Mouse (Mus musculus) forebrain, postnatal 0 days (tissue): ENCODE measurements around the gene Dpm3. TPM values are rescaled to one million over a fixed set of nuclear protein-coding genes. Genes with fewer than 3 reads are reported as not detected.

Source experiments
- ATAC-seq: fragments of 200-750 bp; cut with Nextera tagmentation; 2 replicates; pipeline ENCODE4 v1.8.0; 2017; ENCODE audit warnings: mild to moderate bottlenecking, moderate library complexity
- DNase-seq: peaks from one replicate; pipeline ENCODE4 v3.0.0-alpha.2; 2015
- H3K27ac ChIP-seq: fragments of 300-500 bp; sonication (generic); 2 replicates; pipeline ENCODE4 v1.5.1; 2014; ENCODE audit warnings: low read depth, mild to moderate bottlenecking, antibody characterized with exemption, low read length, moderate library complexity, mixed read lengths
- H3K27me3 ChIP-seq: fragments of 300-500 bp; sonication (generic); 2 replicates; pipeline ENCODE4 v1.6.1; 2014; ENCODE audit warnings: mild to moderate bottlenecking, low read length, mixed read lengths; ENCODE audit not compliant: insufficient read depth
- H3K36me3 ChIP-seq: fragments of 300-500 bp; sonication (generic); 2 replicates; pipeline ENCODE4 v1.6.1; 2014; ENCODE audit warnings: mild to moderate bottlenecking, moderate library complexity; ENCODE audit not compliant: insufficient read depth
- H3K4me1 ChIP-seq: fragments of 300-500 bp; sonication (generic); 2 replicates; pipeline ENCODE4 v1.6.1; 2014; ENCODE audit warnings: antibody characterized with exemption; ENCODE audit not compliant: insufficient read depth
- H3K4me2 ChIP-seq: fragments of 300-500 bp; sonication (generic); 2 replicates; pipeline ENCODE4 v1.6.1; 2014; ENCODE audit warnings: low read depth, mild to moderate bottlenecking, moderate library complexity
- H3K4me3 ChIP-seq: fragments of 300-500 bp; sonication (generic); 2 replicates; pipeline ENCODE4 v1.5.1; 2014; ENCODE audit warnings: low read depth, low read length, mixed read lengths
- H3K9ac ChIP-seq: fragments of 300-500 bp; sonication (generic); 2 replicates; pipeline ENCODE4 v1.6.1; 2014; ENCODE audit warnings: mild to moderate bottlenecking
- H3K9me3 ChIP-seq: fragments of 300-500 bp; sonication (generic); 2 replicates; pipeline ENCODE4 v1.6.1; 2016; ENCODE audit warnings: low read length
- CTCF ChIP-seq: sonication (generic); IDR thresholded peaks from 2 replicates; pipeline ENCODE4 v1.5.1; 2016; ENCODE audit warnings: antibody characterized with exemption, control low read depth, low read depth
- WGBS: fragments of 180-500 bp; shearing (Covaris S2); extraction: QIAGEN DNeasy Blood & Tissue Kit; methylation state at CpG from one replicate; pipeline ENCODE4 v1.1.7; 2014; 5-methylcytosine and 5-hydroxymethylcytosine counted together
- polyA plus RNA-seq: library from polyadenylated mRNA; unstranded; fragments of >200 nt; fragmentation: Nextera tagmentation; extraction: Ambion mirVana; gene quantifications from 2 replicates; pipeline ENCODE4 v1.2.1, GENCODE M21; 2015
- total RNA-seq: library from RNA; depleted of rRNA; stranded (reverse); fragments of >200 nt; gene quantifications from 2 replicates; pipeline ENCODE4 v1.2.3, GENCODE M21; 2014

Gene Dpm3
- total and polyA plus RNA-seq, 2 experiments from 2014 or later = 74.9 to 160 TPM

- H3K27me3 ChIP-seq = no peaks in the 10 kb centered on the region
- 41% methylated on average over 1 of the region's 1 CpGs for WGBS
- ATAC-seq = no peak
- no peak overlapping the region for H3K4me2 ChIP-seq
- H3K27ac ChIP-seq = no peak overlapping the region
- peaks cover 1% of the 10 kb centered on the region for H3K4me1 ChIP-seq
- H3K36me3 ChIP-seq = peaks cover 23% of the 10 kb centered on the region
- no peak for TF ChIP-seq CTCF
- no peak for DNase-seq
- no peak overlapping the region for H3K4me3 ChIP-seq
- H3K9ac ChIP-seq = no peak overlapping the region
- no peaks in the 10 kb centered on the region for H3K9me3 ChIP-seq
Measured at GRCm38 (mm10) chr3:89218271-89218670, 40.9 kb upstream of the Dpm3 start.

GRCm38 (mm10) chr3:89219546-89219945 is 39.6 kb upstream of the Dpm3 start:
- DNase-seq = no peak
- H3K4me1 ChIP-seq = no peaks in the 10 kb centered on the region
- H3K9ac ChIP-seq = no peak overlapping the region
- H3K27me3 ChIP-seq = no peaks in the 10 kb centered on the region
- H3K4me3 ChIP-seq = no peak overlapping the region
- 50% methylated on average over 8 of the region's 8 CpGs for WGBS
- no peak overlapping the region; the same call in 1 of the 2 replicates for H3K27ac ChIP-seq
- no peak for TF ChIP-seq CTCF
- no peaks in the 10 kb centered on the region for H3K9me3 ChIP-seq
- H3K36me3 ChIP-seq = peaks cover 23% of the 10 kb centered on the region
- H3K4me2 ChIP-seq = no peak overlapping the region
- ATAC-seq = no peak

GRCm38 (mm10) chr3:89221167-89221566 is 38.0 kb upstream of the Dpm3 start:
- H3K4me1 ChIP-seq = peaks cover 10% of the 10 kb centered on the region
- no peak overlapping the region for H3K27ac ChIP-seq
- H3K9ac ChIP-seq = no peak overlapping the region
- H3K9me3 ChIP-seq = no peaks in the 10 kb centered on the region
- no peaks in the 10 kb centered on the region for H3K27me3 ChIP-seq
- peaks cover 23% of the 10 kb centered on the region for H3K36me3 ChIP-seq
- ATAC-seq (no peak), DNase-seq (no peak)
- H3K4me2 ChIP-seq = no peak overlapping the region
- 58% methylated on average over 5 of the region's 5 CpGs for WGBS
- no peak for TF ChIP-seq CTCF
- H3K4me3 ChIP-seq = no peak overlapping the region

- Histone ChIP-seq H3K4me3 (peak overlapping the region; percentile 45; the same call in 1 of the 2 replicates), H3K27me3 (no peaks in the 10 kb centered on the region), H3K9me3 (no peaks in the 10 kb centered on the region), H3K36me3 (peaks cover 15% of the 10 kb centered on the region), H3K4me2 (peak overlapping the region; percentile 91), H3K27ac (peak overlapping the region; percentile 80), H3K4me1 (peaks cover 28% of the 10 kb centered on the region), H3K9ac (peak overlapping the region; percentile 53)
- 20% methylated on average over 11 of the region's 11 CpGs for WGBS
- ATAC-seq (no peak), DNase-seq (no peak)
- TF ChIP-seq CTCF = no peak
Measured at GRCm38 (mm10) chr3:89224796-89225195, 34.4 kb upstream of the Dpm3 start.

GRCm38 (mm10) chr3:89225321-89225815 is 33.8 kb upstream of the Dpm3 start:
- DNase-seq = no peak

GRCm38 (mm10) chr3:89225918-89226317 is 33.2 kb upstream of the Dpm3 start:
- no peak for TF ChIP-seq CTCF

More at GRCm38 (mm10) chr3:89225321-89225815, 33.8 kb upstream of the Dpm3 start:
- ATAC-seq = no peak
- H3K4me2 ChIP-seq = peak overlapping the region; percentile 91
- H3K9me3 ChIP-seq = no peaks in the 10 kb centered on the region
- H3K9ac ChIP-seq = peak overlapping the region; percentile 53
- H3K27me3 ChIP-seq = no peaks in the 10 kb centered on the region
- H3K4me1 ChIP-seq = peaks cover 28% of the 10 kb centered on the region
- H3K36me3 ChIP-seq = peaks cover 12% of the 10 kb centered on the region; the same call in 1 of the 2 replicates
- no peak for TF ChIP-seq CTCF
- peak overlapping the region; percentile 45 for H3K4me3 ChIP-seq
- WGBS = 13% methylated on average over 12 of the region's 12 CpGs
- H3K27ac ChIP-seq = peak overlapping the region; percentile 80

GRCm38 (mm10) chr3:89226361-89226760 is 32.8 kb upstream of the Dpm3 start:
- ATAC-seq (no peak), DNase-seq (no peak)
- Histone ChIP-seq H3K9ac (peak overlapping the region; percentile 53), H3K27ac (peak overlapping the region; percentile 80), H3K27me3 (no peaks in the 10 kb centered on the region), H3K4me3 (peak overlapping the region; percentile 45), H3K4me2 (peak overlapping the region; percentile 91), H3K4me1 (peaks cover 28% of the 10 kb centered on the region), H3K9me3 (no peaks in the 10 kb centered on the region), H3K36me3 (peaks cover 7% of the 10 kb centered on the region; the same call in 1 of the 2 replicates)
- 3% methylated on average over 11 of the region's 11 CpGs for WGBS
- no peak for TF ChIP-seq CTCF

More at GRCm38 (mm10) chr3:89225918-89226317, 33.2 kb upstream of the Dpm3 start:
- H3K27ac ChIP-seq = peak overlapping the region; percentile 80
- peak overlapping the region; percentile 45 for H3K4me3 ChIP-seq
- no peaks in the 10 kb centered on the region for H3K27me3 ChIP-seq
- H3K9me3 ChIP-seq = no peaks in the 10 kb centered on the region
- H3K36me3 ChIP-seq = peaks cover 12% of the 10 kb centered on the region; the same call in 1 of the 2 replicates
- DNase-seq (peak; percentile 71), ATAC-seq (peak; percentile 45)
- peak overlapping the region; percentile 53 for H3K9ac ChIP-seq
- peaks cover 28% of the 10 kb centered on the region for H3K4me1 ChIP-seq
- H3K4me2 ChIP-seq = peak overlapping the region; percentile 91
- WGBS = 15% methylated on average over 4 of the region's 4 CpGs
